Mouse (Mus musculus) testis, adult 2 months (tissue): ENCODE results near the gene Dot1l.

Experiments
- CTCF ChIP-seq: fragments of 200-500 bp; IDR thresholded peaks from 2 replicates; pipeline ENCODE4 v1.5.1; 2012; ENCODE audit warnings: low read depth, mild to moderate bottlenecking, inconsistent platforms, low read length, moderate library complexity; ENCODE audit not compliant: control insufficient read depth, insufficient read depth, insufficient replicate concordance
- POLR2A ChIP-seq: fragments of 200-500 bp; IDR thresholded peaks from 2 replicates; pipeline ENCODE4 v1.6.1; 2012; ENCODE audit warnings: low read depth, mild to moderate bottlenecking, inconsistent platforms, low read length, moderate library complexity; ENCODE audit not compliant: control insufficient read depth

DNA sequence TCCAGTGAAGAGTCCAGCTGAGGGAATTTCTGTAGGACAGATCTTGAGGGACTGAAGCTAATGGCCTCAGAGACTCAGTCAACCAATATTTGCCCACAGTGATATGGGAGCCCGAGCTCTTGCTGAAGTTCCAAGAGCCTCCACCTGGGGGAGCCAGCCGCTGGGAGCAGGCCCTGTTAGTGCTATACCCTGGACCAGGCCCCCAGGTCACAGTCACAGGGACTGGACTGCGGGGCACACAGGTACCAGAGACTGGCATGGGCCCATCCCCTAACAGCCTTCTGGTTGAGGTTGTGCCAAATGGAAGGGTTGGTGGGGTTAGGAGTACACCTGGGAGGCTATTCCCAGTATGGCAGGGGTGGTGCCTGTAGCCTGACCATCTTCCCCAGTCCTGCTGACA lies 50.9 kb downstream of the Dot1l start:
- no peak for TF ChIP-seq POLR2A
- peak; percentile 55; the same call in 1 of the 2 replicates for TF ChIP-seq CTCF
